Mouse (Mus musculus) fat pad, adult 2 months (tissue): ENCODE results near the gene Arhgap9.
"Not testable (repeated sequence)": the region's sequence is repeated elsewhere in the genome, so short reads cannot be mapped to it uniquely, and the experiment has no call there.

Experiments used
- DNase-seq: peaks from one replicate; pipeline ENCODE4 v3.0.0-alpha.2; 2011; ENCODE audit warnings: low read depth, low spot score; ENCODE audit errors: extremely low read depth

Arhgap9 gene

GRCm38 (mm10) chr10:127291881-127292638 lies 29.7 kb upstream of the Arhgap9 start:
- no peak for DNase-seq

DNA sequence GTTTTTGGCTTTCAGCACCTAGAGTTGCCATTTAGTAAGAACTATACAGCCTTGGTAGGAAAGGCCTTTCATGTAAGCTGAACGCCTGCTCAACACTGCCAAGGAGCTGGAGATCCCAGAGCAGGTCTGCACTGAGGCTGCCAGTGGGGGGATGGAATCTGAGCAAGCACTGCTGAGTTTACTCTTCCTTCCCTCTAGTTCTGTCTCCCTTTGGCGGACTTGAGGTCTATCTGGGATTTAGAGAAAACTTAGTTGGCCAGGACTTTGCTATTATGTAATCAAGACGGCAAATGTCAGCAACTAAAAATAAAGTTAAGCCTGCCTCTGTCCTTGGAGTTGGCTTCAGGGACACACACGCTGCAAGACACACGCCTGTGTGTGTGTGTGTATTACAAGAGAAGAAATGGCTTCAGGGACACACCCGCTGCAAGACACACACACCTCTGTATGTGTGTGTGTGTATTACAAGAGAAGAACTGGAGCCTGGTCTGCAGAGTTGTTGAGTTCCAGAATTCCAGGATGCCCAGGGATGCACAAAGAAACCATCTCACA lies 28.7 kb upstream of the Arhgap9 start:
- DNase-seq: no peak

DNA sequence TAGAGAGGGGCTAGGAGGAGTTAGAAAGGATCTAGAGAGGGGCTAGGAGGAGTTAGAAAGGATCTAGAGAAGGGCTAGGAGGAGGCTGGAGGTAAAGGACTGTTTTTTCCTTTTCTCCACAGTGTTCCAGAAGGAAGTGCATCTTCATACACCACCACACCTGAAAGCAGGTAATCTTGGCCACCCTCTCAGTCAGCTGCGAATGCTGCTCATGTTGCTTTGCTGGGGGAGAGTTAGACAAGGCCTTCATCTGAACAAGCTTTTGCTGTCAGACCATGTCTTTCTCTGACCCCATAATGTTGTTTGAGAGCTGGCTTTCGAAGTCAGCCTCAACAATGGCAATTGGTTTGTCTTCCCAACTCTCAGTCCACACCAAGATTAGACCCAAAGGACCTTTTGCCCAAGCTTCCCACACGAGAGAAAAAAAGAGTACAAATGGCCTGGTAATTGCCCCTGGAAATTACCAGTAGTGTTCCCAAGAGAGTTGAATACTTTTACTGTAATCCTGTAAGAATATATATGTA lies 28.1 kb upstream of the Arhgap9 start:
- no peak for DNase-seq

DNA sequence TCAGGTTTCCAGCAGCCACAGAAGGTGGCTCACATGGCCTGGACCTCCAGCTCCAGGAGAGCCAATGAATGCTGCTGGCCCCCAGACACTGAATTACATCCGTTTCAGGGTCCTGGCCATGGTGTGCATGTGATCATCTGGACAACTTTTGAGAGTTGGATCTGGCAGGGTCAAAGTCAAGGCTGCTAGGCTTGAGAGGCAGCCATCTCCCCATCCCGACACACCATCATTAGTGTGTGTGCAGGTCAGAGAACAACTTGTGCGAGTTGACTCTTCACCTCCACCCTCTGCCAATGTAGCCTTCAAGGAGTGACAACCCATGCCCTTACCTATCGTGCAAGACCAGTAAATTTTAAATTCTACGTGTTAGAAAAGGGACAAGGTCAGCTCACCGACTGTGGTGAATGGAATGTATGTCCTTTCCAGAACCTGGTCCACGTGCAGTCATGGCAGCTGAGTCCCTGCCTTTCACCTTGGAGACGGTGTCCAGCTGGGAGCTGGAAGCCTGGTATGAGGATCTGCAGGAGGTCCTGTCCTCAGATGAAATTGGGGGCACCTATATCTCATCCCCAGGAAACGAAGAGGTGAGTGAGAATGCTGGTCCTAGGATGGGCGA lies 26.8 kb upstream of the Arhgap9 start:
- no peak for DNase-seq

DNA sequence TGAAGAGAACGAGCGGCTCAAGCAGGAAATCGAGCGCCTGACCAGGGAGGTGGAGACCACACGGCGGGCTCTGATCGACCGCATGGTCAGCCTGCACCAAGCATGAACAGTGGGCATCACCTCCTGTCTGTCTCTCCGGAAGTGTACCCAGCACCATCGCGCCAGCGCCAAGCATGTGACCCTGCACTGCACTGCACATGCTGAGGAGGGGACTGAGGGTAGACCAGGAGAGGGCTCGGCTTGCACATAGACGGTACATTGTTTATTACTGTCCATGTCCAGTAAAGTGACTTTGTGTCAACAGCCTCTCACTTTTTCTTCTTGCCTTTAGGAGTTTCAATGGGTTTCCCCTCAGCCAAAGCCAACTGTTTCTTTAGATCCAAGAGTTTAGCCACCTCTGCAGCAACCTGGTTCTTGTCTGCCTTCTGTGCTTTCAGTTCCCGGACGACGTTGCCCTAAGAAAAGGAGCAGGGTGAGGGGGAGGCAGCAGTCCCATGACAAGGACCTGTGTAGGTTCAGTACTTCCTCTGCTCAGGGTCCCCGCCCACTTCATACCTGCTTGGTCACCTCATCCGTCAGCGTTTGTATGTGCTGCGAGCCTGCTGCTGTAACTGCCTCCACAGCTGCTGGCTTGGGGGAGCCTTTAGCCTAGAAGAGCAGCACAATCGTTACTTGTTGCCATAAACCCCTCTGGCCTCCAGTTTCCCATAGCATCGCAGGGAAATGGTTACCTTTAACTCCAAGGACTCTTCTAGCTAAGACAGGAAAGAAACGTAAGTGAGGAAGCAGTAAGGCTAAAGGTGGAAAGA lies 25.6 kb upstream of the Arhgap9 start:
- DNase-seq: no peak

GRCm38 (mm10) chr10:127297015-127297871 lies 24.5 kb upstream of the Arhgap9 start:
- DNase-seq: no peak

- DNase-seq: no peak
Observed at GRCm38 (mm10) chr10:127300361-127300760, 21.4 kb upstream of the Arhgap9 start.

DNA sequence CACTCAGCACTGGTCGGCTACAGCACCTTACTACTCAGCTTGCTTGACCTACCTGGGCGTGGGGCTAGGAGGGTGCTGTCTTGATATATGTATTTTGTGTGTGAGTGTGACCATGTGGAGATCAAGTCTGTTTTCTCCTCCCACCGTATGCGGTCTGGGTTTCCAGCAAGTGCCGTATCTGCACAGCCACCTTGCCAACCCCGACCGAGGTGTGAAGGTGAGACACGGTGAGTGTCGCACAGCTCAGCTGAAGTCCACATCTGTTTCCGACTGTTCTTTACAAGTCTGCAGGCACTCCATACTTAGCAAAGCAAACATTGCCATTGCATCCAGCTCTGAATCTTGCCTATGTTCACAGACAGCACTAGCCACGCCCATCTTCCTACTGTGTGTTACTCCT lies 18.6 kb upstream of the Arhgap9 start:
- DNase-seq: no peak

- DNase-seq: not testable (repeated sequence)
Observed at GRCm38 (mm10) chr10:127309167-127309566, 12.6 kb upstream of the Arhgap9 start.

DNA sequence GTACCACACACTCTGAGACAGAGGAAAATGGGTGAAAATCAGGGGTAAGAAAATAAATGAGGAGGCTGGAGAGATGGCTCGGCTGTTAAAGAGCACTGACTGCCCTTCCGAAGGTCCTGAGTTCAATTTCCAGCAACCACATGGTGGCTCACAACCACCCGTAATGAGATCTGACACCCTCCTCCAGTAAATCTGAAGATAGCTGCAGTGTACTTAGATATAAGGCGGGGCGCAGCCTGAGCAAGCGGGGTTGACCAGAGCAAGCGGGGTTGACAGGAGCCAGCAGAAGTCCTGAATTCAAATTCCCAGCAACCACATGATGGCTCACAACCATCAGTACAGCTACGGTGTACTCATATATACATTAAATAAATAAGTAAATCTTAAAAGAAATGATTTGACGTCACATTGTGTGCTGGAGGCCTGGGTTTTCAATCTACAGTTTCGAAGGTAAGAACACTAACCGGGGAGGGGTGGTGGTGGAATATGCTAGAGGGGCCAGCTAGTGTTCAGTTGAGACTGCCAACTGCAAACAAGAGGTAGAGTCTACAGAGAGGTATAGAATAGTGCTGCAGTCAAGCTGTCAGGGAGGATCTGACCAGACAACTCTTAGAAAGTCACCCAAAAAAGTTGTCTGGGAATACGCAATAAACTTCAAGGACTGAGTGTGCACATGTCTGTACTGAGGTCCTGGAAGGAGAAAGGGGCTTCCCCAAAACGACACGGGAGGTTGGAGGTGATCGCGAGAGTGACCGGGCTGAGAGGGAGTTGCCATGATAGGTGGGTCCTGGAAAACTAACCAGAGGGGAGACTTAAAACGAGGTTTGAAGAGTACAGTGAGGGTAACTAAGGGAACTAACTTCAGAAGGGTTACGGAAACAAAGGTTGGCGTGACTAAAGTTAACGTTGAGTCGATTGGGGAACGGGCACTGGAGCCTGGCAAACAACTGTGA lies 11.0 kb upstream of the Arhgap9 start:
- no peak for DNase-seq

DNA sequence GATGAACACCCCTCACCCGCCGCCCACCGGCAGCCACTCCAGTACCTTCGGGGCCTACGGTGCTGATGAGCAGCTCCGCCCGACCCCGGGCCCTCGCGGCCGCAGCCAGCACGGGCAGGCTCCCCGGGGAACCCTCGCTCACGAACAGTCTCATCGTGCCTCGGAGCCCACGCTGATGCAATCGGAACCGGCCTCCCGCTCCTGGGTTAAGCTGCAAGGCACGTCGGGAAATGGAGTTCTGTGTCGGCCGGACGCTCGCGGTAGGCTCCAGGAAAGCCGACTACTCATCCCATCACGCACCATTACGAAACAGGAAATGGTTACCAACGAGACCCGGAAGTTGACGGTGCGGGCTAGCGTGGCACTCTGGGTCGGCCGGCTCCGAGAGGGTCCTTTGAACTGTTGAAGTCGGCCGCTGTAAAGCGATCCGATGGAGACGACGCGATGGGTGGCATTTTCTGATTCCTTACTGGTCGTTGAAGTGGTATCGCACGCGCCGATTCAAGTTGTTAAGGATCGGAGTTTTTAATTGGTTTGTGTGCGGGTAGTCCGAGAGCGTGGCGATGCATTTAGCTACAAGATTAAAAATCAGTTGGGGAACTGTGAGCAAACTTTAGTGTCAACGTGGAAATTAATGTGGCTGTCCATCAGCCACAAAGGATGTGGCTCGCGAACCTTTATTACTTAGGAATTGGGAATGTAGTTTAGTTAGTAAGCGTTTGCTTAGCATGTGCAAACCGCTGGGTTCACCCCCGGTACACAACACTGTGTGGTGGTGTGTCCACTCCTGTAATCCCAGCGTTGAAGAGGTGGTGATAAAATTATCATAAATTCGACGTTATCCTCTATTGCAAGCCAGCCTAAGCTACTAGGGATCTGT lies 10.0 kb upstream of the Arhgap9 start, which contains the start of gene Mars:
Gene Mars, minus strand, starts transcription at position 311 of the 880 bp plus-strand sequence.
- DNase-seq: no peak

GRCm38 (mm10) chr10:127312356-127312676 lies 9.4 kb upstream of the Arhgap9 start:
- DNase-seq: no peak

DNA sequence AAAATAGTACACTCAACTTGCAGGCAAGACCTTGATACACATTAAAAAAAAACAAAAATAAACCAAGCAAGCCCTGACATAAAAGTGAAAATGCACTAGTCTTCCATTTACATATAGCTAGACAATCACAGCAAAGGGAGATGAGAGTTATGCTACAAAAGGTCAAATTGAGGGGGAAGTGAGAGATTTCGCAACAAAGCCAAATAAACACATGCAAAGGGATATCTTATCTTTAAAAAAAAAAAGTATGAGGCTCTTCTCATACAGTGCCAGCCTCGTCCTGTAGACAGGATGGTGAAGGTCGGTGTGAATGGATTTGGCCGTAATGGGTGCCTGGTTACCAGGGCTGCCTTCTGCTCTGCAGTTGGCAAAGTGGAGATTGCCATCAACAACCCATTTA lies 8.9 kb upstream of the Arhgap9 start:
- no peak for DNase-seq

DNA sequence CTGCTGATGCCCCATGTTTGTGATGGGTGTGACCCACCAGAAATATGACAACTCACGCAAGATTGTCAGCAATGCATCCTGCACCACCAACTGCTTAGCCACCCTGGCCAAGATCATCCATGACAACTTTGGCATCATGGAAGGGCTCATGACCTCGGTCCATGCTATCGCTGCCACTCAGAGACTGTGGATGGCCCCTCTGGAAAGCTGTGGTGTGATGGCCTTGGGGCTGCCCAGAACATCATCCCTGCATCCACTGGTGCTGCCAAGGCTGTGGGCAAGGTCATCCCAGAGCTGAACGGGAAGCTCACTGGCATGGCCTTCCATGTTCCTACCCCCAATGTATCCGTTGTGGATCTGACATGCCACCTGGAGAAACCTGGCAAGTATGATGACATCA lies 8.2 kb upstream of the Arhgap9 start:
- not testable (repeated sequence) for DNase-seq

- DNase-seq: not testable (repeated sequence)
Observed at GRCm38 (mm10) chr10:127314950-127315349, 6.8 kb upstream of the Arhgap9 start.

GRCm38 (mm10) chr10:127317277-127317676 lies 4.5 kb upstream of the Arhgap9 start:
- DNase-seq: no peak

DNA sequence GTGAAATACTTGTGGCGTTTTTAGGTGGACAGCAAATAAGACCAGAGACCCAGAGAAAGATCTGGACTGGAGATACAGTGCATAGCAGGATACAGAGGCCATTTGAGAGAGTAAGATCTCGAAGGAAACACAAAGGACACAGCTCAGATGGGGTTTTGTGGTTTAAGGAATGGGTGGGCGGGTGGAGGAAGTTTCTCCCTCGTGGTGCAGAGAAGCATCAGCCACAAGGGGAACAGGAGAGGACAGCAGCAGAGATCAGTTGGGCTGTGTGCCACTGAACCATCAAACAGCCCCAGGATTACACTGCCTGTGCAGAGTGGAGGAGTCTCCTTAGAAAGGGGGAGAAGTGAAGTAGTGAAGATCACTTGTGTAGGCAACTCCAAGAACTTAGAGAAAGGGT lies 3.8 kb upstream of the Arhgap9 start:
- DNase-seq: no peak

GRCm38 (mm10) chr10:127319969-127320368 lies 1.8 kb upstream of the Arhgap9 start:
- no peak for DNase-seq
